Mouse (Mus musculus) heart, postnatal 0 days (tissue): ENCODE data around the gene Ing4.
"Not testable (repeated sequence)": the region's sequence is repeated elsewhere in the genome, so short reads cannot be mapped to it uniquely, and the experiment has no call there.

ENCODE experiments used
- CTCF ChIP-seq: IDR thresholded peaks from 2 replicates; pipeline ENCODE4 v1.5.1; 2016; ENCODE audit warnings: antibody characterized with exemption, control low read depth, low read depth
- EP300 ChIP-seq: IDR thresholded peaks from 2 replicates; pipeline ENCODE4 v1.6.1; 2016; ENCODE audit warnings: antibody characterized with exemption, low read depth

DNA sequence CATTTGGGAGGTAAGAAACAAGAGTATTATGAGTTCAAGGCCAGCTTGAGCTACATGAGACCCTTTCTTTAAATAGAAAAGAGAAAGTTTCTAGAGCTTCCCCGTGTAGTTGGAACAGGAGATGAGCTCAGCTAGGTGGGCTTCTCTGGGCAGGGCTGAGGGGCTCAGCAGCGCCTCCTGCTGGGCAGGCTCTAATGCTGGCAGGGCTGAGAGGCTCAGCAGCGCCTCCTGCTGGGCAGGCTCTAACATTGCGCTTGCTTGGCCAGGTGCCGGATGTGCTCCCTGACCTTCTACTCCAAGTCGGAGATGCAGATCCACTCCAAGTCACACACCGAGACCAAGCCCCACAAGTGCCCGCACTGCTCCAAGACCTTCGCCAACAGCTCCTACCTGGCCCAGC lies 9.0 kb upstream of the Ing4 start:
- not testable (repeated sequence) for TF ChIP-seq EP300
- TF ChIP-seq CTCF = peak; percentile 98
